Mouse (Mus musculus) midbrain, embryonic 16.5 days (tissue): ENCODE measurements at regions not wholly inside any gene's neighbourhood (a gene's known extent, or its start where the extent isn't known, plus 50 kb on each side); places are given as distances from the start of the nearest gene placed in this dataset.

Source experiments
- ATAC-seq: fragments of 200-750 bp; cut with Nextera tagmentation; 2 replicates; pipeline ENCODE4 v1.8.0; 2017; ENCODE audit warnings: moderate TSS enrichment
- H3K27ac ChIP-seq: fragments of 300-500 bp; sonication (generic); 2 replicates; pipeline ENCODE4 v1.5.1; 2014; ENCODE audit warnings: mild to moderate bottlenecking, low read length, mixed read lengths
- H3K27me3 ChIP-seq: fragments of 300-500 bp; sonication (generic); 2 replicates; pipeline ENCODE4 v1.6.1; 2014; ENCODE audit warnings: low read depth, low read length, mixed read lengths; ENCODE audit not compliant: control insufficient read depth, insufficient read depth
- H3K36me3 ChIP-seq: fragments of 300-500 bp; sonication (generic); 2 replicates; pipeline ENCODE4 v1.6.1; 2014; ENCODE audit warnings: mild to moderate bottlenecking, low read length, moderate library complexity, mixed read lengths; ENCODE audit not compliant: control insufficient read depth, insufficient read depth
- H3K4me1 ChIP-seq: fragments of 300-500 bp; sonication (generic); 2 replicates; pipeline ENCODE4 v1.6.1; 2014; ENCODE audit warnings: mild to moderate bottlenecking, low read length, mixed read lengths; ENCODE audit not compliant: control insufficient read depth, insufficient read depth
- H3K4me2 ChIP-seq: fragments of 300-500 bp; sonication (generic); 2 replicates; pipeline ENCODE4 v1.6.1; 2014; ENCODE audit warnings: mild to moderate bottlenecking, low read length, mixed read lengths
- H3K4me3 ChIP-seq: fragments of 300-500 bp; sonication (generic); 2 replicates; pipeline ENCODE4 v1.5.1; 2014; ENCODE audit warnings: low read depth, mild to moderate bottlenecking, low read length, moderate library complexity, mixed read lengths
- H3K9ac ChIP-seq: fragments of 300-500 bp; sonication (generic); 2 replicates; pipeline ENCODE4 v1.6.1; 2014; ENCODE audit warnings: low read depth, low read length, mixed read lengths
- H3K9me3 ChIP-seq: fragments of 300-500 bp; sonication (generic); replicated peaks from 2 replicates; pipeline ENCODE4 v1.6.1; 2014; ENCODE audit warnings: mild to moderate bottlenecking, low read length, mixed read lengths; ENCODE audit not compliant: control insufficient read depth, poor library complexity, severe bottlenecking
- WGBS: fragments of 180-500 bp; shearing (Covaris S2); extraction: QIAGEN DNeasy Blood & Tissue Kit; methylation state at CpG from one replicate; pipeline ENCODE4 v1.1.7; 2014; 5-methylcytosine and 5-hydroxymethylcytosine counted together

DNA sequence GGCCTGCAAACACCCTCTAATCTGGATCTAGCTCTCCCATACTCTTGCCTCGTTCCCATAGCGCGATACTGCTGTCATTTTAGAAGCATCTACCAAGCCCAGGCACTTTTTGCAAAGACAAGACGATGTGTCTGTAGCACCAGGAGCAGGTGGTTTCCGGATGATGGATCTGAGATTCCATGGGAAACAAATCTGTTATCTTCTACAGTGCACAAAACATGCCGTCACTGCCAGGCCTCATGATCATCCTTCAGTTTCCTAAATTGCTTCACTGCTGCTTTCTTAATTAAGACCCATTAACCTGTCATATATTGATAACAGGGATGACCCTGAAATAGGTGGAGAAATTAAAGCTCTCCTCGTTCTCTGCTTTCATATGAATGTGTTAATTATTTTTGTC lies 232.9 kb downstream of the Zfp619 start:
- no peaks in the 10 kb centered on the region for H3K4me1 ChIP-seq
- ATAC-seq, result no peak
- H3K4me3 ChIP-seq, result no peak overlapping the region
- H3K36me3 ChIP-seq, result no peaks in the 10 kb centered on the region
- WGBS, result 90% methylated on average over 7 of the region's 7 CpGs
- H3K4me2 ChIP-seq, result no peak overlapping the region
- no peaks in the 10 kb centered on the region for H3K27me3 ChIP-seq
- H3K9me3 ChIP-seq, result no peaks in the 10 kb centered on the region
- H3K27ac ChIP-seq, result no peak overlapping the region
- no peak overlapping the region for H3K9ac ChIP-seq

DNA sequence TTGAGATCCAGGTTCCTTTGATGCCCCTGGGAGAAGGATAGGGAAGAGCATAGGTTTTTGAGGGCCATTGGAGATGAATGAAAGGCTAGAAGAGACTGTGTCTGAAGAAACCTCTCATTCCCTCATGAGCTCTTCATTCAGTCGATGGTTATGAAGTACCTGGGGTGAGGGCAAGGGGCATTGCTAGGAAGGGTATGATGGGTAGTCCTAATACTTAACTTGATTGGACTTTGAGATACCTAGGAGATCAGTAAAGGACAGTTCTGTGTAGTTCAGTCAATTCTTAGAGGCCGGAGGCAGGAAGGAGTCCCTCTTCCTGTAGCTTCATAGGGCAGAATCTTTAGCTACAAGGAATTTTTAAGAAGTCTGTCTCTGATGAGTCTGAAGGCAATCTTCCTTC lies 246.8 kb downstream of the Zfp619 start:
- H3K36me3 ChIP-seq, result no peaks in the 10 kb centered on the region
- no peaks in the 10 kb centered on the region for H3K4me1 ChIP-seq
- no peak overlapping the region for H3K9ac ChIP-seq
- no peak overlapping the region for H3K27ac ChIP-seq
- H3K9me3 ChIP-seq, result no peaks in the 10 kb centered on the region
- ATAC-seq, result no peak
- no peak overlapping the region for H3K4me2 ChIP-seq
- WGBS, result 90% methylated on average over 2 of the region's 2 CpGs
- no peak overlapping the region for H3K4me3 ChIP-seq
- H3K27me3 ChIP-seq, result no peaks in the 10 kb centered on the region

DNA sequence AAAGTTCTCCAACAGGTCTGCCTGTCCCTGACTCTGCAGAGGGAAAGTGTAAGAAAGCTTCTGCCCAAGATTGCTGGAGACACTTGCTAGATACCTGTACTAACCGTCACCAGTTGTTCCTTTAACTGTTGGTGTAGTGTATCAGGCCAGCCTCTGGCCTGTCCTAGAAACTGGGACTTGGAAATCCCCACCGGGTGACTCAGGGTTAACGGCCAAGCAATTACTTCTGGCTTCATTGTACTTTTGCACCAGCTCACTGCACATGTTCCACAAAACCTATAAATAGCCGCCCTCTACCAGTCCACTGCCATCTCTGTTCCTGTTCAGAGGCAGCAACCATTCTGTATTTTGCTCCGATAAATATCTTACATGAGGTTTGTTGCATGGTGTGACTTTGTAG lies 247.5 kb downstream of the Zfp619 start:
- no peak for ATAC-seq
- H3K27ac ChIP-seq, result no peak overlapping the region
- no peak overlapping the region for H3K4me2 ChIP-seq
- H3K36me3 ChIP-seq, result no peaks in the 10 kb centered on the region
- WGBS, result 94% methylated on average over 5 of the region's 5 CpGs
- no peaks in the 10 kb centered on the region for H3K27me3 ChIP-seq
- H3K9me3 ChIP-seq, result no peaks in the 10 kb centered on the region
- no peak overlapping the region for H3K9ac ChIP-seq
- H3K4me1 ChIP-seq, result no peaks in the 10 kb centered on the region
- H3K4me3 ChIP-seq, result no peak overlapping the region

DNA sequence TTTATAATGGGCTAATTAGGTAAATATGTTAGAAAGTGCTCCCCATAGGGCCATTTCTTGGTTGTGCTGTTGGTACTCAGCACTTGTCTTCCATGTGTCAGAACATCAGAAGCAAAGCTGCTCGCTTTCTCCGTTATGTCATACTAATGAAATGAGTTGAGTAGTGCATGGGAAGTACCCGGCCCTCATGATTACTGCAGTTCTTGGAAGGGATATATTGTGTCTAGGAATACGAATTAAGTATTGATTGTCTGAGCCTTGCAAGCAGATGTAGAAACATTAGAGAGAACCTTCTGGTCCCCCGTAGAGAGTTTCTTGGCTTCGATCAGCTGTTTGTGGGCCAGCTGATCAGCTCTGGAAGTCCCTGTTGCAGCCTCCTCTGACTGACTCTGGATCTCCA lies 255.7 kb downstream of the Zfp619 start:
- 91% methylated on average over 6 of the region's 6 CpGs for WGBS
- H3K27me3 ChIP-seq, result no peaks in the 10 kb centered on the region
- no peaks in the 10 kb centered on the region for H3K36me3 ChIP-seq
- H3K4me2 ChIP-seq, result no peak overlapping the region
- H3K9ac ChIP-seq, result no peak overlapping the region
- H3K9me3 ChIP-seq, result no peaks in the 10 kb centered on the region
- no peaks in the 10 kb centered on the region for H3K4me1 ChIP-seq
- H3K27ac ChIP-seq, result no peak overlapping the region
- H3K4me3 ChIP-seq, result no peak overlapping the region
- no peak for ATAC-seq

GRCm38 (mm10) chr7:39789321-39789720 lies 271.8 kb downstream of the Zfp619 start:
- Histone ChIP-seq H3K27ac (no peak overlapping the region), H3K4me1 (no peaks in the 10 kb centered on the region), H3K27me3 (no peaks in the 10 kb centered on the region), H3K9ac (no peak overlapping the region), H3K4me3 (no peak overlapping the region), H3K36me3 (no peaks in the 10 kb centered on the region), H3K9me3 (no peaks in the 10 kb centered on the region), H3K4me2 (no peak overlapping the region)
- WGBS, result 84% methylated on average over 4 of the region's 4 CpGs
- no peak for ATAC-seq

DNA sequence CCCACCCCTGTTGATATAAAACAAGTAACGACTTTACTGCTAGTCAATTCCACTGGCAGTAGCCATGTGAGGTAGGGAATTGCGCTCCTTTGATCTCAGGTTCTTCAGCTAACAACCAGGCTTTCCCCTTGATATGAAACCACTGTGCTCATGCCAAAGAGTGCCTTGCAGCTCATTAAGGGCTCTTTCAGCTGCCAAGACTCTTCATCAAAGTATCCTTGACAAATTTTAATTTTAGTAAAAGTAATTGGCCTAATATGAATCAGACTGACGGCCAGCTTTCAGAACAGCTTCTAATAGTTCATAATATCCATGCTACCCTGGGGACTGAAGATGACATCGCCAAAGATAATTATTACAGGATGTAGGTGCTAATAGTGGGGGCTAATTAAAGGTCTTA lies 272.3 kb downstream of the Zfp619 start:
- Histone ChIP-seq H3K27me3 (no peaks in the 10 kb centered on the region), H3K4me2 (no peak overlapping the region), H3K27ac (no peak overlapping the region), H3K9me3 (no peaks in the 10 kb centered on the region), H3K4me3 (no peak overlapping the region), H3K9ac (no peak overlapping the region), H3K36me3 (no peaks in the 10 kb centered on the region), H3K4me1 (no peaks in the 10 kb centered on the region)
- no peak for ATAC-seq
- 75% methylated on average over 4 of the region's 4 CpGs for WGBS

DNA sequence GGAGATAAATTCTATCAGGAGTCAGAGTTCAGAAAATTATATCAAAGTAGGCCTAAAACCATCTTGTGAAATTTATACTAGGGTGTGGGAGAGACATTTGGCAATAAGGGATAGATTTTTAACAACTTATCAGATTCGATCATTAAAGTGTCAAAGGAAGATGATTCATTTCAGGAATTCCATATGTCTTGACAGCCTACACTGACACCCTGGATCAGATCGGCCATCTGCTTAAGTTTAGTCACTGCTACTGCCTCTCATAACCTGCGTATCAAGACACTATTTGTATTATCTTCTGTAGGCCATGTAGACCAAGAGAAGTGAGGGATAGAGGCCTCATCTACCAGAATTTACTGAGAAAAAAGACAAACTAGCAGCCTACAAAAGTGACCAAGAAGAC lies 277.2 kb downstream of the Zfp619 start:
- Histone ChIP-seq H3K27ac (no peak overlapping the region), H3K4me1 (no peaks in the 10 kb centered on the region), H3K9me3 (no peaks in the 10 kb centered on the region), H3K4me3 (no peak overlapping the region), H3K36me3 (no peaks in the 10 kb centered on the region), H3K27me3 (no peaks in the 10 kb centered on the region), H3K9ac (no peak overlapping the region), H3K4me2 (no peak overlapping the region)
- WGBS, result 89% methylated on average over 3 of the region's 3 CpGs
- no peak for ATAC-seq

DNA sequence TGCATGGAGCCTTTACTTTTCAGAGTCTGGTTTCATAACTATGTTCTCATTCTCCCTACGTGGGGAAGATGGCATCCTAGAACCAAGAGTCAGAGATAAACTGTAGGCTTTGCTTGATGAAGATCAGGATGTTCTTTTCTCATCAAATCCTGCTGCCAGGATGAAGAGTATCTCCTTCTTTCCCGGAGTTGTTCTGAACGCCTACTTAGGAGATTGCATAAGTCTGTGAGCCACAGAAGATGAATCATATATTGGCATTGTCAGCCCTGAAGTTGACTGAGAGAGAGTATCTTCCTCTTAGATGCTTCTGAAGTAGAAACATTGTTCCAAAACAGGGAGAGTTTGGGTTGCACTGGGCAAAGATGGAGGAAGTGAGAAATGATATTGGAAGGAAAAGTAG lies 286.7 kb downstream of the Zfp619 start:
- H3K4me3 ChIP-seq, result no peak overlapping the region
- no peak overlapping the region for H3K27ac ChIP-seq
- no peaks in the 10 kb centered on the region for H3K36me3 ChIP-seq
- no peaks in the 10 kb centered on the region for H3K27me3 ChIP-seq
- no peak overlapping the region for H3K9ac ChIP-seq
- WGBS, result 79% methylated on average over 3 of the region's 3 CpGs
- H3K9me3 ChIP-seq, result no peaks in the 10 kb centered on the region
- no peaks in the 10 kb centered on the region for H3K4me1 ChIP-seq
- ATAC-seq, result no peak
- no peak overlapping the region for H3K4me2 ChIP-seq

GRCm38 (mm10) chr7:39818036-39818435 lies 300.5 kb downstream of the Zfp619 start:
- H3K9me3 ChIP-seq, result no peaks in the 10 kb centered on the region; the same call in 1 of the 2 replicates
- H3K36me3 ChIP-seq, result no peaks in the 10 kb centered on the region
- no peak overlapping the region for H3K27ac ChIP-seq
- H3K27me3 ChIP-seq, result no peaks in the 10 kb centered on the region; the same call in 1 of the 2 replicates
- no peak overlapping the region for H3K9ac ChIP-seq
- WGBS, result 84% methylated on average over 3 of the region's 3 CpGs
- no peaks in the 10 kb centered on the region for H3K4me1 ChIP-seq
- no peak overlapping the region for H3K4me2 ChIP-seq
- H3K4me3 ChIP-seq, result no peak overlapping the region
- no peak for ATAC-seq
